Mouse (Mus musculus): Measurements from ENCODE around the gene Prpf40b. TPM values are rescaled to one million over a fixed set of nuclear protein-coding genes. Genes with fewer than 3 reads are reported as not detected.
A peak's percentile ranks its signal among the peaks of the same experiment; 100 is the strongest.

Prpf40b gene
- polyA plus RNA-seq, 1 experiment from 2014 or later: 71.2 TPM

DNA sequence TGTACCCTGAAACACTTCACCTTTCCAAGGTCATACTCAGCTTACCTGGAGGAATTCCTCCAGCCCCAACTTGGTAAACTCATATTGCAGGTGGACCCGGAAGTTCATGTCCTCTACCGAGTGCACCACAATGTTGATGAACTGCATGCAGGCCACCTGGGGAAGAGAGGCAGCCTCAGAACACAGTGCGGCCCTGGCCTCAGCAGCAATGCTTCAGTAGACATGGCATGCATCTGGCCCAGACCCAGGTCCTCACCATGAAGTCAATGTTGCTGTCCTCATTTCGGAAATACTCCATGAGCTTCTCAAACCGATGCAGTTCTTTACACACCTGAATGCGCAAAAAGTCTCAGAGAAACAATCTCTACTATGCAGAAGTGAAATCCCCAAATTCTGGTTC is 30.7 kb downstream of the Prpf40b start:
- Histone ChIP-seq H3K27me3 (ENCODE audit: low read depth, poor library complexity, severe bottlenecking) (no peaks in the 10 kb centered on the region), H3K36me3 (peaks cover 99% of the 10 kb centered on the region), H3K27ac (no peak overlapping the region), H3K4me1 (peaks cover 27% of the 10 kb centered on the region), H3K4me3 (no peak overlapping the region), H3K9me3 (replicated peaks) (no peaks in the 10 kb centered on the region; the same call in 1 of the 2 replicates)
- DNase-seq (ENCODE audit: low spot score): no peak
- WGBS: 91% methylated on average over 6 of the region's 6 CpGs

- DNase-seq (ENCODE audit: low spot score): no peak
- H3K9me3 ChIP-seq (replicated peaks): no peaks in the 10 kb centered on the region; the same call in 1 of the 2 replicates
- WGBS: 61% methylated on average over 2 of the region's 2 CpGs
- H3K36me3 ChIP-seq: peaks cover 99% of the 10 kb centered on the region
- H3K27me3 ChIP-seq (ENCODE audit: low read depth, poor library complexity, severe bottlenecking): no peaks in the 10 kb centered on the region
- H3K27ac ChIP-seq: no peak overlapping the region
- H3K4me1 ChIP-seq: peaks cover 28% of the 10 kb centered on the region
- H3K4me3 ChIP-seq: no peak overlapping the region
Measured at GRCm38 (mm10) chr15:99326407-99326806, 31.5 kb downstream of the Prpf40b start.

DNA sequence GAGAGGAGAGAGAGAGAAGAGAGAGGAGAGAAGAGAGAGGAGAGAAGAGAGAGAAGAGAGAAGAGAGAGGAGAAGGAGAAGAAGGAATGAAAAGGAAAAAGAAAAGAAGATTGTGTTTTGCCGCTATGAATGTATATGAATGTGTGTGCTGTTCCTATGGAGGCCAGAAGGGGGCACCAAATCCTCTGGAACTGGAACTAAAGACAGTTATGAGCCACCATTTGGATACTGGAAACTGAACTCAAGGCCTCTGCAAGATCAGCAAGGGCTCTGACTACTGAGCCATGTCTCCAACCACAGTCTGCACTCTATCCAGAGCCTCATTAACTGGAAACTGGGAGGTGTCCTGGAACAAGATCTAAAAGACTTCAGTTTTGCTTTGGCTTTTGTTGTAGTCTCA is 32.1 kb downstream of the Prpf40b start:
- H3K36me3 ChIP-seq: peaks cover 99% of the 10 kb centered on the region
- H3K4me1 ChIP-seq: peaks cover 33% of the 10 kb centered on the region
- DNase-seq (ENCODE audit: low spot score): peak; percentile 56
- WGBS: 68% methylated on average over 1 of the region's 1 CpGs
- H3K27ac ChIP-seq: no peak overlapping the region
- no peak overlapping the region for H3K4me3 ChIP-seq
- H3K9me3 ChIP-seq (replicated peaks): no peaks in the 10 kb centered on the region; the same call in 1 of the 2 replicates
- no peaks in the 10 kb centered on the region for H3K27me3 ChIP-seq (ENCODE audit: low read depth, poor library complexity, severe bottlenecking)

GRCm38 (mm10) chr15:99328011-99328410 is 33.1 kb downstream of the Prpf40b start:
- WGBS: 98% methylated on average over 5 of the region's 5 CpGs
- no peak for DNase-seq (ENCODE audit: low spot score)
- H3K9me3 ChIP-seq (replicated peaks): no peaks in the 10 kb centered on the region; the same call in 1 of the 2 replicates
- 0 out of 2 replicates have a peak overlapping the region, but pooled peaks have one; percentile 3 for H3K27ac ChIP-seq
- H3K4me3 ChIP-seq: no peak overlapping the region
- H3K36me3 ChIP-seq: peaks cover 91% of the 10 kb centered on the region
- H3K27me3 ChIP-seq (ENCODE audit: low read depth, poor library complexity, severe bottlenecking): no peaks in the 10 kb centered on the region
- peaks cover 44% of the 10 kb centered on the region for H3K4me1 ChIP-seq

- Histone ChIP-seq H3K9me3 (replicated peaks) (no peaks in the 10 kb centered on the region; the same call in 1 of the 2 replicates), H3K4me1 (peaks cover 63% of the 10 kb centered on the region), H3K36me3 (peaks cover 82% of the 10 kb centered on the region), H3K27me3 (ENCODE audit: low read depth, poor library complexity, severe bottlenecking) (no peaks in the 10 kb centered on the region), H3K27ac (peak overlapping the region; percentile 72), H3K4me3 (no peak overlapping the region)
- 77% methylated on average over 2 of the region's 2 CpGs for WGBS
- no peak for DNase-seq (ENCODE audit: low spot score)
Measured at GRCm38 (mm10) chr15:99330324-99330723, 35.4 kb downstream of the Prpf40b start.

DNA sequence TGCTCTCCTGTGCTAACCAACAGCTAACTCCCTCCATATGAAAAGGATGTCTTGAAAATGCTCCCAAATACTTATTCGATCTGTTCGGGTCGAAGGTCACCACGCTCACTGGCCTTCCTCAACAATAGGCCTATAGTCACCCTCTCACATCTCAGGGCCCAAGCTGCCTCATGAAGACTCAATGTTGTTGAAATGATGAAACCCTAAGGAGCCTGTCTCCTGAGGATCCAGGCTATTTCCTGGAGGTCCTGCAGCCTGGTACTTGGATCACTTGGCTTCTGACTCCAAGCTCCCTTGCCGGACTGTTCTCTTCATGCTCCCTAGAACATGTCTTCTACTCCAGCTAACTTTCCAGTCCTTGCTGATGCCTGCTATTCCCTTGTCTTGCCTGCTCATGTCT is 36.5 kb downstream of the Prpf40b start:
- H3K4me3 ChIP-seq: no peak overlapping the region
- WGBS: 89% methylated on average over 5 of the region's 5 CpGs
- no peak for DNase-seq (ENCODE audit: low spot score)
- H3K9me3 ChIP-seq (replicated peaks): no peaks in the 10 kb centered on the region; the same call in 1 of the 2 replicates
- H3K36me3 ChIP-seq: peaks cover 77% of the 10 kb centered on the region
- peak overlapping the region; percentile 95 for H3K27ac ChIP-seq
- H3K27me3 ChIP-seq (ENCODE audit: low read depth, poor library complexity, severe bottlenecking): no peaks in the 10 kb centered on the region
- peaks cover 74% of the 10 kb centered on the region for H3K4me1 ChIP-seq

DNA sequence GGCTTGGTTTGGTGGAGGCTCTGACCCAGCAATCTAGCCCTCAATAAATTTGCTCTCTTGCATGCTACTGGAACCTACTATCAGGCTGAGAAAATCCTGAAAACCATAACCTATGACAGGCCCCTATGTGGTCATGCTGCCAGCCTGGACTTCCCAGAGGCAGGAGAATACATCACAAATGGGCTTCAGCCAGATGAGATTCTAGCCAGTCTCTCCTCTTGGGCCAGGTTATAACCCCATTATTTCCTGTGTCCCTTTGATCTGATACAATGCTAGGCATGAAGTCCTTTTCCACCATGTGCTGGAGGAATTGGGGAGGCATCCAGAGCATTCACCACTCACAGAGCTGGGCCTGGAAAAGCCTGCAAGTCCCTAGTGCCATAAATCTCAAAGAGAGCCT is 37.2 kb downstream of the Prpf40b start:
- peaks cover 81% of the 10 kb centered on the region for H3K4me1 ChIP-seq
- H3K27ac ChIP-seq: peak overlapping the region; percentile 95
- H3K36me3 ChIP-seq: peaks cover 69% of the 10 kb centered on the region
- no peaks in the 10 kb centered on the region for H3K27me3 ChIP-seq (ENCODE audit: low read depth, poor library complexity, severe bottlenecking)
- no peak for DNase-seq (ENCODE audit: low spot score)
- H3K4me3 ChIP-seq: peak overlapping the region; percentile 14
- H3K9me3 ChIP-seq (replicated peaks): no peaks in the 10 kb centered on the region; the same call in 1 of the 2 replicates

GRCm38 (mm10) chr15:99332921-99333675 is 38.2 kb downstream of the Prpf40b start:
- Histone ChIP-seq H3K36me3 (peaks cover 68% of the 10 kb centered on the region), H3K27me3 (ENCODE audit: low read depth, poor library complexity, severe bottlenecking) (no peaks in the 10 kb centered on the region), H3K4me3 (peak overlapping the region; percentile 14), H3K4me1 (peaks cover 90% of the 10 kb centered on the region), H3K9me3 (replicated peaks) (no peaks in the 10 kb centered on the region), H3K27ac (peak overlapping the region; percentile 95)
- DNase-seq (ENCODE audit: low spot score): peak; percentile 84
- WGBS: 25% methylated on average over 9 of the region's 9 CpGs

DNA sequence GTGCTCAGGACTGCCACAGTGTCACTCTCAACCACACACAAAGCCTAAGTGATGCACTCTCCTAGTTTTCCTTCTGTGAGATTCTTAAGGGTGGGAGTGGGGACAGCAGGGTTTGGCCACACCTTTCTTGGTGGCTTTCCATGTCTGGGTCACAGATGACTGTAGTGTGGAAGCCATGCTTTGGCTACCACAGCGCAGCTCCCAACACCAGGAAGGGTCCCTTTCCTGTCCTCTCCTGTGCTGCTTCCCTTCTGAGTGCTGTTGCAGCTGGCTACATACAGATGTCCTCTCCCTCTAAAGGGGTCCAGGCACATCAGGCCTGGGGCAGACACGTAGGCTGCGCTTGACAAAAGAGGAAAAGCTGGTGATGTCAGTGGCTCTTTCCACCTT is 38.8 kb downstream of the Prpf40b start:
- H3K27me3 ChIP-seq (ENCODE audit: low read depth, poor library complexity, severe bottlenecking): no peaks in the 10 kb centered on the region
- H3K36me3 ChIP-seq: peaks cover 66% of the 10 kb centered on the region
- peak overlapping the region; percentile 14 for H3K4me3 ChIP-seq
- peaks cover 90% of the 10 kb centered on the region for H3K4me1 ChIP-seq
- no peaks in the 10 kb centered on the region for H3K9me3 ChIP-seq (replicated peaks)
- no peak for DNase-seq (ENCODE audit: low spot score)
- H3K27ac ChIP-seq: peak overlapping the region; percentile 95
- WGBS: 87% methylated on average over 3 of the region's 3 CpGs

DNA sequence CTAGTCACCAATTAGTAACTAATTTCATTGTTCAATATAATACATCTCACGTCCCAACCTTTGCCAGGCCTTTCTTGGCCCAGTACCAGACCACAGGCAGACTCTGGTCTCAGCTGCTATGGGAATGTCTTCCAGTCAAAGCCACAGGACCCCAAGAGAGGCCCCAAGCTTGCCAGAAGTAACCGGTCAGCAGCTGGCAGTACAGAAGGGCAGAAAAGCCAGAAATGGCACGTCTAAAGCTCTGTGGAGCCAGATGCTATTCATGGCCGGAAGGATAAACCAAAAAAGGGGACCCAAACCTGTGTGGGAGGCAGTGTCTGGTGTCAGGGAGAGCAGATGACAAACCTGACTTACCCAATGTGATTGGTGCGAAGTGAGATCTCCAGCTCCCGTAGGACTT is 39.6 kb downstream of the Prpf40b start:
- Histone ChIP-seq H3K4me3 (no peak overlapping the region), H3K27ac (peak overlapping the region; percentile 95), H3K9me3 (replicated peaks) (no peaks in the 10 kb centered on the region), H3K4me1 (peaks cover 90% of the 10 kb centered on the region), H3K27me3 (ENCODE audit: low read depth, poor library complexity, severe bottlenecking) (no peaks in the 10 kb centered on the region), H3K36me3 (peaks cover 63% of the 10 kb centered on the region)
- 88% methylated on average over 6 of the region's 6 CpGs for WGBS
- DNase-seq (ENCODE audit: low spot score): no peak

DNA sequence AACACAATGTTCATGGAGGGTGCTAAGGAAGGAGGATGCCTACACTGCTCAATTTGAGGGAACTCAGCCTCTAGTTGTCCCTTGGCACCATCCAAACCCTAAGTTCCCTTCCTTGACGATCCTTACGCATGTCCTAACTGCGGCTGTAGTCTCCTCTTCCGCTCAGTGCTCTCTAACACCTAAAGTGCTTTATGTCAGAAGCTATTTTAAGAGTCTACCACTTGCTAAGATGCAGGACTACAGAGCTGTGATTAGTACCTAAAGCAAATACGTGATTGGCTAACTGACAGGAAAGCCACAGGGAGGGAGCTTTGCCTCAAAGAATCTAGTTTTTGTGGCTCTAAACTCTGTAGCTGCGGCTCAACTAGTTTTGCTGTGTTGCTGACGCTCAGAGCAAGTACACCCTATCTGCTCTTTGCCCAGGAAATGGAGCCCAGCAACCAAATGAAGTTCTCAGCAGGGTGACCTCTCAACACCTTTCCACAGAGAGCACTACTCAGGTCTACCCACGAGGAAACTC is 41.0 kb downstream of the Prpf40b start:
- Histone ChIP-seq H3K4me1 (peaks cover 93% of the 10 kb centered on the region), H3K9me3 (replicated peaks) (no peaks in the 10 kb centered on the region), H3K27ac (peak overlapping the region; percentile 95), H3K36me3 (peaks cover 52% of the 10 kb centered on the region), H3K4me3 (no peak overlapping the region), H3K27me3 (ENCODE audit: low read depth, poor library complexity, severe bottlenecking) (no peaks in the 10 kb centered on the region)
- DNase-seq (ENCODE audit: low spot score): no peak
- 79% methylated on average over 8 of the region's 8 CpGs for WGBS

DNA sequence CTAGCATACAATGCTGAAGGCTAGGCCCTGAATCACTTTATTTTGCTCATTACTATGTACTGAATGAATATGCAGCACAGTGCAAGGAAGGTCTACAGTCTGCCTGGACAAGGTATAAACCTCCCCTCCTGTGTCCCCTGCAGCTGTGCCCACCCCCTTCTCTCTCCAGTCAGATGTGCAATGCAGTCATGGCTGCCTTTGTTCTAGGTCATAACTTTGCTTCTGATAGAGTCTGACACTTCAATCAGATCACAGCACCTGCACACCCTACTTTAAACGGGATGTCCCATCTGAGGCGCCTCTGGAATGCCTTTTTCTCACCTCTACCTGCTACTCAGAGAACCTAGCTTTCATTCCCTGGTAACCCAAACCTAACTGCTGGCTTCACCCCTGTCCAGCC is 44.0 kb downstream of the Prpf40b start:
- Histone ChIP-seq H3K27ac (peak overlapping the region; percentile 54), H3K4me3 (no peak overlapping the region), H3K36me3 (peaks cover 37% of the 10 kb centered on the region), H3K27me3 (ENCODE audit: low read depth, poor library complexity, severe bottlenecking) (no peaks in the 10 kb centered on the region), H3K4me1 (peaks cover 93% of the 10 kb centered on the region), H3K9me3 (replicated peaks) (no peaks in the 10 kb centered on the region)
- no peak for DNase-seq (ENCODE audit: low spot score)
- WGBS: 79% methylated on average over 2 of the region's 2 CpGs

- H3K27ac ChIP-seq: peak overlapping the region; percentile 54
- DNase-seq (ENCODE audit: low spot score): no peak
Measured at GRCm38 (mm10) chr15:99339669-99340068, 44.8 kb downstream of the Prpf40b start.

More at GRCm38 (mm10) chr15:99339669-99340068, 44.8 kb downstream of the Prpf40b start:
- Histone ChIP-seq H3K36me3 (peaks cover 30% of the 10 kb centered on the region), H3K4me3 (no peak overlapping the region), H3K4me1 (peaks cover 93% of the 10 kb centered on the region), H3K9me3 (replicated peaks) (no peaks in the 10 kb centered on the region), H3K27me3 (ENCODE audit: low read depth, poor library complexity, severe bottlenecking) (no peaks in the 10 kb centered on the region)
- 68% methylated on average over 6 of the region's 6 CpGs for WGBS

All from limb, embryonic 10.5 days (tissue).